Mouse (Mus musculus) midbrain, embryonic 11.5 days (tissue): Measurements from ENCODE around the gene Micu2. TPM values are rescaled to one million over a fixed set of nuclear protein-coding genes. Genes with fewer than 3 reads are reported as not detected.

Experiments
- ATAC-seq: fragments of 200-750 bp; cut with Nextera tagmentation; 2 replicates; pipeline ENCODE4 v1.8.0; 2017; ENCODE audit warnings: moderate TSS enrichment, moderate library complexity; ENCODE audit not compliant: low FRiP score
- DNase-seq: peaks from one replicate; pipeline ENCODE4 v3.0.0; 2015; ENCODE audit warnings: low spot score; ENCODE audit errors: missing footprints
- H3K27ac ChIP-seq: fragments of 300-500 bp; sonication (generic); 2 replicates; pipeline ENCODE4 v1.5.1; 2014; ENCODE audit warnings: low read depth, low read length
- H3K27me3 ChIP-seq: fragments of 300-500 bp; sonication (generic); 2 replicates; pipeline ENCODE4 v1.6.1; 2014; ENCODE audit warnings: mild to moderate bottlenecking, low read length, moderate library complexity, mixed read lengths; ENCODE audit not compliant: control insufficient read depth, insufficient read depth
- H3K36me3 ChIP-seq: fragments of 300-500 bp; sonication (generic); 2 replicates; pipeline ENCODE4 v1.6.1; 2014; ENCODE audit warnings: mild to moderate bottlenecking, low read length, moderate library complexity, mixed read lengths; ENCODE audit not compliant: control insufficient read depth, insufficient read depth
- H3K4me1 ChIP-seq: fragments of 300-500 bp; sonication (generic); 2 replicates; pipeline ENCODE4 v1.6.1; 2014; ENCODE audit warnings: low read length; ENCODE audit not compliant: control insufficient read depth, insufficient read depth
- H3K4me2 ChIP-seq: fragments of 300-500 bp; sonication (generic); 2 replicates; pipeline ENCODE4 v1.6.1; 2014; ENCODE audit warnings: mild to moderate bottlenecking, moderate library complexity
- H3K4me3 ChIP-seq: fragments of 300-500 bp; sonication (generic); 2 replicates; pipeline ENCODE4 v1.5.1; 2014; ENCODE audit warnings: low read depth, low read length
- H3K9ac ChIP-seq: fragments of 300-500 bp; sonication (generic); 2 replicates; pipeline ENCODE4 v1.6.1; 2014; ENCODE audit warnings: low read length
- H3K9me3 ChIP-seq: fragments of 300-500 bp; sonication (generic); 2 replicates; pipeline ENCODE4 v1.6.1; 2016; ENCODE audit warnings: low read length; ENCODE audit not compliant: control insufficient read depth
- WGBS: fragments of 180-500 bp; shearing (Covaris S2); extraction: QIAGEN DNeasy Blood & Tissue Kit; methylation state at CpG from one replicate; pipeline ENCODE4 v1.1.7; 2014; 5-methylcytosine and 5-hydroxymethylcytosine counted together
- polyA plus RNA-seq: library from polyadenylated mRNA; unstranded; fragments of >200 nt; fragmentation: Nextera tagmentation; extraction: Ambion mirVana; gene quantifications from 2 replicates; pipeline ENCODE4 v1.2.1, GENCODE M21; 2014

The Micu2 gene
- polyA plus RNA-seq, 1 experiment from 2014 or later: 54.5 TPM

DNA sequence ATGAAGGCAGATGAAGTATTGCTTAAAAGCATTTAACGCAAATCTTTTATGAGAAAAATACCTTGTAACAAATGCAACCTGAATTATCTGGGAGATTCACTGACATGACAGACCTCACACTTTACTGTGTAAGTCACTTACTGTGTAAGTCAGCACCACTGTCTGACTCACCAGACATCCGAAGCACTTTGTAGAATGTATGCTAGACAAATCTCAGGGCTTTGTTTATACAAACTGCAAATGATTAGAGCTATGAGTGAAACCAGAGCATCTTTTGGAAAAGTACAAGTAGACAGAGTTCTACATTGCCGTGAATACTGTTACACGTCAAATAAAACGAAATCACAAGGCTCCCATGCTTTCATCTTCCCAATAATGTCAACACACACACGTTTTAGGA, 23.4 kb downstream of the Micu2 start:
- H3K27ac ChIP-seq: no peak overlapping the region
- 81% methylated on average over 6 of the region's 6 CpGs for WGBS
- no peak overlapping the region for H3K4me2 ChIP-seq
- no peaks in the 10 kb centered on the region for H3K36me3 ChIP-seq
- no peak overlapping the region for H3K4me3 ChIP-seq
- H3K4me1 ChIP-seq: no peaks in the 10 kb centered on the region
- ATAC-seq (no peak), DNase-seq (no peak)
- H3K9me3 ChIP-seq: no peaks in the 10 kb centered on the region
- no peak overlapping the region for H3K9ac ChIP-seq
- H3K27me3 ChIP-seq: no peaks in the 10 kb centered on the region

DNA sequence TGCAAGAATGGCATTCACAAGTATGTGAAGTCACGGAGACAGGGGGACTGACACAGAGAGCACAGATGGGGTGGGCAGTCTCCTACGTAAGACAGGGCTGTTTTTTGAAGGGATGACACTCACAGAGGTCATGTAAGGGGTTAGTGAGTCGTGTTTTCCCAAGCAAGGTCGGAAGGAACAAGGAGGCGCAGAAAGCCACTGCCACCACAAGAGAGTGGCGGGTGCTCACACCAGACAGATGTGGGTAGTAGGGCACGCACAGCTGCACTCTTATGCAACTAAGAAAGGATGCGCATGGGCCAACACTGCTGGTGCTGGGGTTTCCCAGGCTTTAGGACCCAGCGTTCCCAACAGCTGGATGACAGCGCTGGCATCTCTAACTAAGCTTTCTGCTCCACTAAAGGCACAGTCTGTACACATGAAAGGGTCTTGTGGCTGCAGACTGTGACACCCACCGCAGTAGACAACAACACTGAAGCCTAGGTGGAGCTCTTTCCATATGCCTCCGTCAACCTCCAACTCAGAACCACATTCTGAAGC, 27.0 kb downstream of the Micu2 start:
- ATAC-seq (no peak), DNase-seq (no peak)
- Histone ChIP-seq H3K27me3 (no peaks in the 10 kb centered on the region), H3K4me2 (no peak overlapping the region), H3K36me3 (no peaks in the 10 kb centered on the region), H3K9me3 (no peaks in the 10 kb centered on the region), H3K9ac (no peak overlapping the region), H3K27ac (no peak overlapping the region), H3K4me1 (no peaks in the 10 kb centered on the region), H3K4me3 (no peak overlapping the region)
- WGBS: 75% methylated on average over 12 of the region's 12 CpGs

DNA sequence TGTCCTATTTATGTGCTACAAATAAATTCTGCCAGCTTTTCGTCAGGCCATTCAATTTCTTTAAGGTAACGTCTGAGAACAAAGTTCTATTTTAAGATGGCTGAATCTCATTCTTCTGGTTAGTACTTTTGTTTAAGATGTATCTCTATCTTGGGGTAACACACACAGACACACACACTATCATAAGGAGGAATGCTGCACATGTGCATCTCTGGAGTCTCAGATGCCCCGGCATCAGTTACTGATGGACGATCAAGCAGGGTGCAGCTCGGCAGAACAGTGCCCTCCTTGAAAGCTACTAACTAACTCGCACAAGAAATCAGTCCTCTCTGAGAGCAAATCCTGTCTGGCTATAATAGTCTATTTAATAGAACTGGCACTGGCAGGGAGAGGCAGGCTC, 30.2 kb downstream of the Micu2 start:
- H3K27ac ChIP-seq: no peak overlapping the region
- no peak overlapping the region for H3K9ac ChIP-seq
- no peaks in the 10 kb centered on the region for H3K27me3 ChIP-seq
- 88% methylated on average over 6 of the region's 6 CpGs for WGBS
- H3K4me1 ChIP-seq: no peaks in the 10 kb centered on the region
- no peaks in the 10 kb centered on the region for H3K9me3 ChIP-seq
- H3K4me2 ChIP-seq: no peak overlapping the region
- H3K36me3 ChIP-seq: no peaks in the 10 kb centered on the region
- DNase-seq (no peak), ATAC-seq (no peak)
- no peak overlapping the region for H3K4me3 ChIP-seq

DNA sequence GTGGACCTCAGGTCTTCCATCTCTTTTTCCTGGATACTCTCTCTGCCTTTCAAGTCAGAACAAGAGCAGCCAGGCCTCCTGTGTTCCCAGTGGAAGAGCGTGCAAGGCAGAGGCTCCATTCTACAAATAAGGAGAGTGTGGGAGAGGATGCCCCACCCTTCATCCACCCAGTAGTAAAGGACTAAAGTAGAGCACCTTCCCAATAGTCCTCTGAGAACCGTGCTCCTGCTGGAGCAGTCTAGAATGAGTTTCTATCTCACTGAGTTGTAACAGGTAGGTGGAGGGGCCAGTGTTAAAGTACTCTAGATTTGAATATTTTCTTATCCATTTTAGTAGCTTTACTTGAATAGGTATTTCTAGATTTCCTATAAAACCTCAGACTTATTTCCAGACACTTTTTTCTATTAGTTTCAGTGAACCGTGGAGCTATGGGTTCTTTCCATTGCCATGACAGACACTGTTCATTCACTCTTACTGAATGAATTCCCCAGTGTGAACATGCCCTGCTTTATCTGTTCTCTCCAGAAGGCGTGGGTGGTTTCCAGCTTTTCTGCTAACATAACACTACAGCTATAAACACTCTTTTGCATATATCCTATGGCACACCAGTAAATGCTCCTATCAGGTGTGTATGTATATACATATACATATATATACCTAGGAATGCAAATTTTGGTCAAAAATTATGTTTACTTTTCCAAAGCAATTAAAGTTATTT, 31.8 kb downstream of the Micu2 start:
- 90% methylated on average over 4 of the region's 4 CpGs for WGBS
- no peak overlapping the region for H3K9ac ChIP-seq

DNA sequence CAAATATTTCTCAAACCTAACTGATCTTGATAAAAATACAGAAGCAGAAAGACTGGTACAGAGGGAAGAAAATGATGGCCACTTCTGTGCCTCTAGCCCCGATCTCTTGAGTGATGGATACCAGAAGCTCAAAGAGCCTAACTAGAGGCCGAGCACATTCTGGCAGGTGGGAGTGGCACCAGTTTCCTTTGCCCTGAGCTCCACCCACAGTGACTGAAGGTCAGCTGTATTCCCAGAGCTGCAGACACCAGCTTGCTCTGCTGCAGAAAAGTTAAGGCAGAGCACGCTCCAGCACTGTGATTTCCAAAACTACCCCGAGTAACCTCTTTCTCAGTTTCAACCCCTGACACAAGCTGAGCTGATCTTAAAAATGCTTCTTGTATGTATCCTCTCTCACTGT, 37.2 kb downstream of the Micu2 start:
- Histone ChIP-seq H3K4me2 (no peak overlapping the region), H3K9ac (no peak overlapping the region), H3K27me3 (no peaks in the 10 kb centered on the region), H3K27ac (no peak overlapping the region), H3K4me1 (no peaks in the 10 kb centered on the region), H3K36me3 (no peaks in the 10 kb centered on the region), H3K4me3 (no peak overlapping the region), H3K9me3 (no peaks in the 10 kb centered on the region)
- WGBS: 73% methylated on average over 4 of the region's 4 CpGs
- DNase-seq (no peak), ATAC-seq (no peak)

More for the DNA sequence above, 31.8 kb downstream of the Micu2 start:
- Histone ChIP-seq H3K27me3 (no peaks in the 10 kb centered on the region), H3K27ac (no peak overlapping the region), H3K4me1 (no peaks in the 10 kb centered on the region), H3K9me3 (no peaks in the 10 kb centered on the region), H3K4me2 (no peak overlapping the region), H3K36me3 (no peaks in the 10 kb centered on the region), H3K4me3 (no peak overlapping the region)
- ATAC-seq (no peak), DNase-seq (peak; percentile 47)

DNA sequence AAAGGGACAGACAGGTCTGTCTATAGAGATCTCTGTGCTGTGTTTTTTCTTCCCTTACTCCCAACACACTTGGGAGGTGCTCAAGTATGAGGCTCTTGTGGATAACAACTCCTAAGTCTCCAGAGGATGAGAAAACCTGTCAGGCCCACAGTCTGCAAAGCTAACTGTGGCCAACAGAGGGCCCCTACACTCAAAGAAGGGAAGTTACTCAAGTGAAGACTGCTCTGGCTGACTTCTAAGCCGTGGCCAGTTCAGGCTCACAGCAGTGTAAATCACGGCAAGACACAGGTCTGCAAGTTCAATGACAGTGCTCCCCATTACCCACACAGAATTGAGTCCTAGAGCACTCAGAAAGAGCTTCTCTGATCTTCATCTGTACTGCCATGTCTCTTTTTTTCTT, 48.0 kb downstream of the Micu2 start:
- no peaks in the 10 kb centered on the region for H3K9me3 ChIP-seq
- no peaks in the 10 kb centered on the region for H3K27me3 ChIP-seq
- no peak overlapping the region for H3K4me3 ChIP-seq
- no peak overlapping the region for H3K4me2 ChIP-seq
- no peaks in the 10 kb centered on the region for H3K36me3 ChIP-seq
- H3K4me1 ChIP-seq: no peaks in the 10 kb centered on the region
- WGBS: 19% methylated on average over 2 of the region's 2 CpGs
- no peak overlapping the region for H3K9ac ChIP-seq
- DNase-seq (peak; percentile 87), ATAC-seq (no peak)
- no peak overlapping the region for H3K27ac ChIP-seq

DNA sequence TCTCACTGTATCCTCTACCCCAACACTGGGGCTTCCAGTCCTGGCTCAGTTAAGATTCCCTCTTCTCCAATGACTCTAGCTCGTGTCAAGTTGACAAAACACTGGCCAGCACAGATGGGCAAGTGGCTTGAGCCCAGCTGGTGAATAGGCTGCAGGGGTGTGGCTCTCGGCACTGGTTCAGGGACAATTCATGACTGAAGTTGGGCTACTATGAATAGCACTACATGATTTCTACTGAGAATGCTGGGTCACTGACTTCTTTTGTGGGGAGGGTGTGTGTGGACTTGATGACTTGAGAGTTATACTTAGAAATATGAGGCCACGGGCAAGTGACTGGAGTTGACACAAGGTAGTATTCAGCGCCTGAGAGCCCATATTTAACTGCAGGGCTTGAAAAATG, 53.2 kb downstream of the Micu2 start:
- Histone ChIP-seq H3K9ac (no peak overlapping the region), H3K4me3 (no peak overlapping the region), H3K4me1 (no peaks in the 10 kb centered on the region), H3K4me2 (no peak overlapping the region), H3K36me3 (peaks cover 3% of the 10 kb centered on the region; the same call in 1 of the 2 replicates), H3K27ac (no peak overlapping the region), H3K27me3 (no peaks in the 10 kb centered on the region), H3K9me3 (no peaks in the 10 kb centered on the region)
- WGBS: 84% methylated on average over 4 of the region's 4 CpGs
- ATAC-seq: no peak
- no peak for DNase-seq

DNA sequence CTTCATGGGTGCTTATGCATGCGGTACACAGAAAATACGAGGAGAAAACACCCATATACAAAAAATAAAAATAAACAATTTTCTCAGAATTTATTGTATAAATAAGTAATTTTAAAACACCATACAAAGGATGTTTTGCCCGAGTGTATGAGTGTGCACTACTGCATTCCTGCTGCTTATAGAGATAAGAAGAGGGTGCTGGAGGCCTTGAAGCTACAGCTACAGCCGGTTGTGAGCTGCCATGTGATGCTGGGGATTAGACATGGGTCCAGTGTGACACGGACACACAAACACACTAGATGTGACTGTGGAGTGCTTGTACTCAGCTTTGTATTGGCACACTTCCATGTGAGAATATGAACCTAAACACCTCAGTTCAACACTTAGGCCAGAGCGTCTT, 61.8 kb downstream of the Micu2 start:
- Histone ChIP-seq H3K4me3 (no peak overlapping the region), H3K4me2 (no peak overlapping the region), H3K27me3 (no peaks in the 10 kb centered on the region), H3K4me1 (no peaks in the 10 kb centered on the region), H3K27ac (no peak overlapping the region), H3K36me3 (no peaks in the 10 kb centered on the region), H3K9me3 (no peaks in the 10 kb centered on the region), H3K9ac (no peak overlapping the region)
- ATAC-seq (no peak), DNase-seq (no peak)
- WGBS: 92% methylated on average over 6 of the region's 6 CpGs

DNA sequence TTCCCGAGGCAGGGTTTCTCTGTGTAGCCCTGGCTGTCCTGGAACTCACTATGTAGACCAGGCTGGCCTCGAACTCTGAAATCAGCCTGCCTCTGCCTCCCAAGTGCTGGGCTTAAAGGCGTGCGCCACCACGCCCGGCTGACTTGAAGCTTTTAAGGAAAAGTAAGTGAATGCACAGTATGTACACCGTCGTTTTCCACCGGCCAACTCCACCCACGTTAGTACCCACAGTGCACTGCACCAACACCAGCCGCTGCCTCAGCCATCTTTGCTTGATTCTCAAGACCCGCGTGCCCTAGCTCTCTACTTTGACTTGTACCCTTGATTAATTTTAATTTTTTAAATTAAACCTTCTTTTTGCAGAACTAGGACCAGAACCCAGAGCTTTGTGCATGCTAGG, 64.4 kb downstream of the Micu2 start:
- H3K4me3 ChIP-seq: no peak overlapping the region
- no peaks in the 10 kb centered on the region for H3K27me3 ChIP-seq
- no peak for ATAC-seq
- H3K4me2 ChIP-seq: no peak overlapping the region
- no peaks in the 10 kb centered on the region for H3K4me1 ChIP-seq
- no peak overlapping the region for H3K27ac ChIP-seq
- no peak for DNase-seq
- H3K36me3 ChIP-seq: no peaks in the 10 kb centered on the region
- H3K9me3 ChIP-seq: no peaks in the 10 kb centered on the region
- H3K9ac ChIP-seq: no peak overlapping the region
- 95% methylated on average over 13 of the region's 13 CpGs for WGBS
